9 mouse cellular contexts compared by ENCODE assay signal in the genomic region with DNA sequence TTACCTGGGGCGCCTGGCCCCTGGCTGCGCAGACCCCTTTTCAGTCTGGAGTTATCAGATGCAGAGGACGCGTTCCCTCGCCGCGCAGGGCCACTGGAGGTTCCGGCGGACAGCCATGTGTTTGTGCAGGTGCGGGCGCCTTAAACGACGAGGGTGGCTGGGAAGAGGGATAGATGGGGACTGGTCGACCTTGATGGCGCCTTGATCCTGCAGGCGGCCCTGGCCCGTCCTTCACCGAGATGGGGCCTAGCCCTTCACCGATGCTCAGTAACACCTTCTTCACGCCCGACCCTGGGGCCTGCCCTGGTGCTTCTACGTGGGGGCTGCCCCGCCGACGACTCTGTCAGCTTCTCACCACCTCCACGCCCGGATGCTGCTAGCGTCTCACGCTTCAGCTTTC. TPM values are rescaled to one million over a fixed set of nuclear protein-coding genes. Genes with fewer than 3 reads are reported as not detected.
DNase-seq lines count a peak whose midpoint lies in the region; ATAC-seq and TF ChIP-seq lines count a peak whose summit lies in the region.
"Had no signal": no experiment of that assay in that cellular context is flagged by ENCODE, and none has a peak within 500 bp of the region (broad histone marks: within the 10 kb centered on the region; RNA-seq: fewer than 3 reads in every experiment).

No protein-coding gene starts in this region.

- H3K36me3 ChIP-seq in neural tube, embryonic 13.5 days: peaks cover 58% of the 10 kb centered on the region

- H3K4me3 ChIP-seq in left cerebral cortex, adult 2 months: no peak overlapping the region
- no peak overlapping the region for H3K4me3 ChIP-seq in neural tube, embryonic 13.5 days
- H3K4me3 ChIP-seq: myocyte had no signal

- intact Hi-C loops in left cerebral cortex, adult 2 months (cut with DNase I): loop anchor here (2.0 kb wide), 1 partner anchor 34 kb away; no protein-coding TSS in a partner anchor
- intact Hi-C loops in left cerebral cortex, postnatal 4 days (cut with DNase I): no loop called here

- H3K27ac ChIP-seq in left cerebral cortex, adult 2 months: peak overlapping the region; percentile 33; the same call in 1 of the 2 replicates
- H3K27ac ChIP-seq in neural tube, embryonic 13.5 days (replicated peaks): no peak overlapping the region

- no peaks in the 10 kb centered on the region for H3K9me3 ChIP-seq in neural tube, embryonic 13.5 days

- H3K4me1 ChIP-seq in neural tube, embryonic 13.5 days (replicated peaks): peaks cover 29% of the 10 kb centered on the region

- no peak for DNase-seq in left cerebral cortex, adult 2 months (ENCODE audit: extremely low spot score in 1 of 2, low spot score in 2 of 2)
- no peak for DNase-seq in left cerebral cortex, postnatal 4 days
- DNase-seq in embryo, embryonic 9.5 days (ENCODE audit: extremely low spot score): peak; percentile 71
- peak; percentile 69 for DNase-seq in heart, postnatal 4 days
- DNase-seq in thymus, postnatal 10 days (ENCODE audit: low spot score in 2 of 2): no peak
- DNase-seq in cerebellum, adult 11-12 months: no peak
- DNase-seq: thymus, postnatal 25 days had no signal

- WGBS in neural tube, embryonic 13.5 days: 16% methylated on average over 29 of the region's 29 CpGs

- ATAC-seq in neural tube, embryonic 13.5 days (ENCODE audit: low read depth): no peak

- H3K27me3 ChIP-seq in neural tube, embryonic 13.5 days: no peaks in the 10 kb centered on the region

- H3K4me2 ChIP-seq in neural tube, embryonic 13.5 days: no peak overlapping the region

- H3K9ac ChIP-seq in neural tube, embryonic 13.5 days: 0 out of 2 replicates have a peak overlapping the region, but pooled peaks have one; percentile 23

- no peak for TF ChIP-seq CTCF in left cerebral cortex, adult 2 months (IDR thresholded peaks at IDR 0.05)

RNA-seq across cellular contexts. Expression of a gene that starts 1.2 kb away (rescaled TPM):
- total RNA-seq in left cerebral cortex, adult 2 months (2021): 10 to 100 TPM in 1 of 2 experiments, 1 to 10 TPM in 1; 8.2 to 10.5 TPM
- 10 to 100 TPM in 1 of 2 experiments, 1 to 10 TPM in 1; 8.7 to 12.9 TPM for total RNA-seq in left cerebral cortex, postnatal 4 days (2021)
- total RNA-seq in heart, postnatal 4 days (2021): 1 to 10 TPM; 4.0 to 5.5 TPM
- 3.3 and 7.0 TPM in 2 replicates for polyA plus RNA-seq in neural tube, embryonic 13.5 days (2015; fragmentation: Nextera tagmentation; extraction: Ambion mirVana)

RNA-seq across cellular contexts. Expression of a gene that starts 3.7 kb away (rescaled TPM):
- total RNA-seq in left cerebral cortex, adult 2 months (2021): 10 to 100 TPM; 28.8 to 31.4 TPM
- 10 to 100 TPM; 32.6 to 34.4 TPM for total RNA-seq in left cerebral cortex, postnatal 4 days (2021)
- 10 to 100 TPM; 19.5 to 21.6 TPM for total RNA-seq in heart, postnatal 4 days (2021)
- 58.5 and 59.0 TPM in 2 replicates for polyA plus RNA-seq in neural tube, embryonic 13.5 days (2015; fragmentation: Nextera tagmentation; extraction: Ambion mirVana)

RNA-seq across cellular contexts. Expression of a gene that starts 9.9 kb away (rescaled TPM):
- total RNA-seq in left cerebral cortex, adult 2 months (2021): 100 to 1,000 TPM; 581 to 590 TPM
- total RNA-seq in left cerebral cortex, postnatal 4 days (2021): 100 to 1,000 TPM; 421 to 425 TPM
- total RNA-seq in heart, postnatal 4 days (2021): 10 to 100 TPM in 1 of 2 experiments, 1 to 10 TPM in 1; 9.6 to 10.1 TPM
- 276 and 301 TPM in 2 replicates for polyA plus RNA-seq in neural tube, embryonic 13.5 days (2015; fragmentation: Nextera tagmentation; extraction: Ambion mirVana)

RNA-seq across cellular contexts. Expression of a gene that starts 10.5 kb away (rescaled TPM):
- total RNA-seq in left cerebral cortex, adult 2 months (2021): 1 to 10 TPM in 1 of 2 experiments, not detected in 1; 1.8 TPM
- under 1 TPM in 1 of 2 experiments, not detected in 1; 0.74 TPM for total RNA-seq in left cerebral cortex, postnatal 4 days (2021)
- under 1 TPM; 0.24 to 0.52 TPM for total RNA-seq in heart, postnatal 4 days (2021)
- 1.6 and 1.9 TPM in 2 replicates for polyA plus RNA-seq in neural tube, embryonic 13.5 days (2015; fragmentation: Nextera tagmentation; extraction: Ambion mirVana)

RNA-seq across cellular contexts. Expression of a gene that starts 10.7 kb away (rescaled TPM):
- 10 to 100 TPM; 98.1 to 99.1 TPM for total RNA-seq in left cerebral cortex, adult 2 months (2021)
- 10 to 100 TPM; 62.9 to 65.4 TPM for total RNA-seq in left cerebral cortex, postnatal 4 days (2021)
- total RNA-seq in heart, postnatal 4 days (2021): 10 to 100 TPM; 66.7 to 68.9 TPM
- polyA plus RNA-seq in neural tube, embryonic 13.5 days (2015; fragmentation: Nextera tagmentation; extraction: Ambion mirVana): 36.9 and 38.9 TPM in 2 replicates

Comparison
In these comparisons a context has a peak if more than half of its experiments do, and no peak if none do; other contexts are left out.
1. DNase-seq: peak in embryo, embryonic 9.5 days (single experiment) and heart, postnatal 4 days (single experiment); none in left cerebral cortex, adult 2 months (0 of 2), left cerebral cortex, postnatal 4 days (single experiment), thymus, postnatal 10 days (0 of 2) and cerebellum, adult 11-12 months (single experiment).
2. RNA of a gene that starts 9.9 kb away (total RNA-seq): 581 to 590 TPM in left cerebral cortex, adult 2 months and 421 to 425 TPM in left cerebral cortex, postnatal 4 days; 9.6 to 10.1 TPM in heart, postnatal 4 days; every median in the first group is over 10 times any median in the second.